Mouse (Mus musculus): Measurements from ENCODE around the gene Gm36028. TPM values are rescaled to one million over a fixed set of nuclear protein-coding genes. Genes with fewer than 3 reads are reported as not detected.

The Gm36028 gene
- polyA plus RNA-seq, 1 experiment from 2014 or later, result 4.9 TPM

GRCm38 (mm10) chr16:37843740-37844139, 17.2 kb downstream of the Gm36028 start:
- WGBS, result 77% methylated on average over 12 of the region's 12 CpGs
- ATAC-seq (ENCODE audit: insufficient number of reproducible peaks, insufficient read depth, low FRiP score, low read depth), result no peak
- H3K9me3 ChIP-seq (ENCODE audit: control insufficient read depth, low read length), result no peaks in the 10 kb centered on the region
- no peaks in the 10 kb centered on the region for H3K36me3 ChIP-seq (ENCODE audit: control insufficient read depth, insufficient read depth, low read length)
- no peak overlapping the region for H3K4me3 ChIP-seq (ENCODE audit: control insufficient read depth in 1 of 2, insufficient read depth in 1 of 2, low read depth in 1 of 2, low read length in 2 of 2)
- no peak overlapping the region for H3K27ac ChIP-seq (replicated peaks in 1 of 2; ENCODE audit: control insufficient read depth in 1 of 2, insufficient read depth in 1 of 2, low read depth in 2 of 2, low read length in 2 of 2)
- no peak overlapping the region for H3K9ac ChIP-seq (ENCODE audit: low read length)
- peaks cover 16 to 22% of the 10 kb centered on the region in 2 experiments for H3K4me1 ChIP-seq (ENCODE audit: control insufficient read depth in 2 of 2, insufficient read depth in 2 of 2, low read length in 2 of 2)
- no peaks in the 10 kb centered on the region for H3K27me3 ChIP-seq (ENCODE audit: control insufficient read depth, insufficient read depth, low read length)
- H3K4me2 ChIP-seq (ENCODE audit: low read length), result no peak overlapping the region

GRCm38 (mm10) chr16:37842439-37842838, 18.5 kb downstream of the Gm36028 start:
- Histone ChIP-seq H3K27me3 (ENCODE audit: control insufficient read depth, insufficient read depth, low read length) (no peaks in the 10 kb centered on the region), H3K9me3 (ENCODE audit: control insufficient read depth, low read length) (no peaks in the 10 kb centered on the region), H3K4me1 (ENCODE audit: control insufficient read depth in 2 of 2, insufficient read depth in 2 of 2, low read length in 2 of 2) (peaks cover 16 to 22% of the 10 kb centered on the region in 2 experiments), H3K27ac (replicated peaks in 1 of 2; ENCODE audit: control insufficient read depth in 1 of 2, insufficient read depth in 1 of 2, low read depth in 2 of 2, low read length in 2 of 2) (no peak overlapping the region), H3K4me3 (ENCODE audit: control insufficient read depth in 1 of 2, insufficient read depth in 1 of 2, low read depth in 1 of 2, low read length in 2 of 2) (no peak overlapping the region), H3K36me3 (ENCODE audit: control insufficient read depth, insufficient read depth, low read length) (no peaks in the 10 kb centered on the region; the same call in 1 of the 2 replicates), H3K4me2 (ENCODE audit: low read length) (no peak overlapping the region), H3K9ac (ENCODE audit: low read length) (no peak overlapping the region)
- WGBS, result 88% methylated on average over 2 of the region's 2 CpGs
- ATAC-seq (ENCODE audit: insufficient number of reproducible peaks, insufficient read depth, low FRiP score, low read depth), result no peak

GRCm38 (mm10) chr16:37837571-37837970, 23.4 kb downstream of the Gm36028 start:
- Histone ChIP-seq H3K4me1 (ENCODE audit: control insufficient read depth in 2 of 2, insufficient read depth in 2 of 2, low read length in 2 of 2) (no peaks in the 10 kb centered on the region), H3K27ac (replicated peaks in 1 of 2; ENCODE audit: control insufficient read depth in 1 of 2, insufficient read depth in 1 of 2, low read depth in 2 of 2, low read length in 2 of 2) (no peak overlapping the region), H3K27me3 (ENCODE audit: control insufficient read depth, insufficient read depth, low read length) (no peaks in the 10 kb centered on the region), H3K4me3 (ENCODE audit: control insufficient read depth in 1 of 2, insufficient read depth in 1 of 2, low read depth in 1 of 2, low read length in 2 of 2) (no peak overlapping the region), H3K9ac (ENCODE audit: low read length) (no peak overlapping the region), H3K9me3 (ENCODE audit: control insufficient read depth, low read length) (no peaks in the 10 kb centered on the region), H3K4me2 (ENCODE audit: low read length) (no peak overlapping the region), H3K36me3 (ENCODE audit: control insufficient read depth, insufficient read depth, low read length) (peaks cover 45% of the 10 kb centered on the region)
- ATAC-seq (ENCODE audit: insufficient number of reproducible peaks, insufficient read depth, low FRiP score, low read depth), result no peak
- 75% methylated on average over 3 of the region's 3 CpGs for WGBS

- H3K9me3 ChIP-seq (ENCODE audit: control insufficient read depth, low read length), result no peaks in the 10 kb centered on the region
- WGBS, result 72% methylated on average over 7 of the region's 7 CpGs
- no peak overlapping the region for H3K27ac ChIP-seq (replicated peaks in 1 of 2; ENCODE audit: control insufficient read depth in 1 of 2, insufficient read depth in 1 of 2, low read depth in 2 of 2, low read length in 2 of 2)
- H3K4me1 ChIP-seq (ENCODE audit: control insufficient read depth in 2 of 2, insufficient read depth in 2 of 2, low read length in 2 of 2), result no peaks in the 10 kb centered on the region
- no peak overlapping the region for H3K4me3 ChIP-seq (ENCODE audit: control insufficient read depth in 1 of 2, insufficient read depth in 1 of 2, low read depth in 1 of 2, low read length in 2 of 2)
- H3K4me2 ChIP-seq (ENCODE audit: low read length), result no peak overlapping the region
- H3K36me3 ChIP-seq (ENCODE audit: control insufficient read depth, insufficient read depth, low read length), result peaks cover 99% of the 10 kb centered on the region
- H3K9ac ChIP-seq (ENCODE audit: low read length), result no peak overlapping the region
- H3K27me3 ChIP-seq (ENCODE audit: control insufficient read depth, insufficient read depth, low read length), result no peaks in the 10 kb centered on the region
- no peak for ATAC-seq (ENCODE audit: insufficient number of reproducible peaks, insufficient read depth, low FRiP score, low read depth)
These were observed 29.9 kb downstream of the Gm36028 start for GRCm38 (mm10) chr16:37831041-37831440.

GRCm38 (mm10) chr16:37826286-37826685, 34.7 kb downstream of the Gm36028 start:
- H3K9ac ChIP-seq (ENCODE audit: low read length), result no peak overlapping the region
- no peak overlapping the region for H3K27ac ChIP-seq (replicated peaks in 1 of 2; ENCODE audit: control insufficient read depth in 1 of 2, insufficient read depth in 1 of 2, low read depth in 2 of 2, low read length in 2 of 2)
- H3K4me2 ChIP-seq (ENCODE audit: low read length), result no peak overlapping the region
- H3K4me1 ChIP-seq (ENCODE audit: control insufficient read depth in 2 of 2, insufficient read depth in 2 of 2, low read length in 2 of 2), result 0 out of 4 replicates have a peak, but pooled peaks cover 0 to 4% of the 10 kb centered on the region in 2 experiments
- no peak for ATAC-seq (ENCODE audit: insufficient number of reproducible peaks, insufficient read depth, low FRiP score, low read depth)
- peaks cover 100% of the 10 kb centered on the region for H3K36me3 ChIP-seq (ENCODE audit: control insufficient read depth, insufficient read depth, low read length)
- no peak overlapping the region for H3K4me3 ChIP-seq (ENCODE audit: control insufficient read depth in 1 of 2, insufficient read depth in 1 of 2, low read depth in 1 of 2, low read length in 2 of 2)
- no peaks in the 10 kb centered on the region for H3K27me3 ChIP-seq (ENCODE audit: control insufficient read depth, insufficient read depth, low read length)
- H3K9me3 ChIP-seq (ENCODE audit: control insufficient read depth, low read length), result no peaks in the 10 kb centered on the region
- 81% methylated on average over 3 of the region's 3 CpGs for WGBS

- no peak overlapping the region for H3K9ac ChIP-seq (ENCODE audit: low read length)
- no peaks in the 10 kb centered on the region for H3K27me3 ChIP-seq (ENCODE audit: control insufficient read depth, insufficient read depth, low read length)
- H3K4me2 ChIP-seq (ENCODE audit: low read length), result no peak overlapping the region
- H3K4me1 ChIP-seq (ENCODE audit: control insufficient read depth in 2 of 2, insufficient read depth in 2 of 2, low read length in 2 of 2), result 0 out of 4 replicates have a peak, but pooled peaks cover 0 to 4% of the 10 kb centered on the region in 2 experiments
- H3K9me3 ChIP-seq (ENCODE audit: control insufficient read depth, low read length), result no peaks in the 10 kb centered on the region
- H3K27ac ChIP-seq (replicated peaks in 1 of 2; ENCODE audit: control insufficient read depth in 1 of 2, insufficient read depth in 1 of 2, low read depth in 2 of 2, low read length in 2 of 2), result no peak overlapping the region
- ATAC-seq (ENCODE audit: insufficient number of reproducible peaks, insufficient read depth, low FRiP score, low read depth), result no peak
- peaks cover 100% of the 10 kb centered on the region for H3K36me3 ChIP-seq (ENCODE audit: control insufficient read depth, insufficient read depth, low read length)
- no peak overlapping the region for H3K4me3 ChIP-seq (ENCODE audit: control insufficient read depth in 1 of 2, insufficient read depth in 1 of 2, low read depth in 1 of 2, low read length in 2 of 2)
- WGBS, result 79% methylated on average over 12 of the region's 12 CpGs
These were observed 36.0 kb downstream of the Gm36028 start for GRCm38 (mm10) chr16:37824778-37825505.

GRCm38 (mm10) chr16:37823949-37824348, 37.0 kb downstream of the Gm36028 start:
- Histone ChIP-seq H3K27me3 (ENCODE audit: control insufficient read depth, insufficient read depth, low read length) (no peaks in the 10 kb centered on the region), H3K9me3 (ENCODE audit: control insufficient read depth, low read length) (no peaks in the 10 kb centered on the region), H3K27ac (replicated peaks in 1 of 2; ENCODE audit: control insufficient read depth in 1 of 2, insufficient read depth in 1 of 2, low read depth in 2 of 2, low read length in 2 of 2) (no peak overlapping the region), H3K4me2 (ENCODE audit: low read length) (no peak overlapping the region), H3K36me3 (ENCODE audit: control insufficient read depth, insufficient read depth, low read length) (peaks cover 99% of the 10 kb centered on the region), H3K4me1 (ENCODE audit: control insufficient read depth in 2 of 2, insufficient read depth in 2 of 2, low read length in 2 of 2) (0 out of 4 replicates have a peak, but pooled peaks cover 0 to 4% of the 10 kb centered on the region in 2 experiments), H3K9ac (ENCODE audit: low read length) (no peak overlapping the region), H3K4me3 (ENCODE audit: control insufficient read depth in 1 of 2, insufficient read depth in 1 of 2, low read depth in 1 of 2, low read length in 2 of 2) (no peak overlapping the region)
- 51% methylated on average over 5 of the region's 5 CpGs for WGBS
- no peak for ATAC-seq (ENCODE audit: insufficient number of reproducible peaks, insufficient read depth, low FRiP score, low read depth)

GRCm38 (mm10) chr16:37817986-37818385, 43.0 kb downstream of the Gm36028 start:
- Histone ChIP-seq H3K9ac (ENCODE audit: low read length) (no peak overlapping the region), H3K27ac (replicated peaks in 1 of 2; ENCODE audit: control insufficient read depth in 1 of 2, insufficient read depth in 1 of 2, low read depth in 2 of 2, low read length in 2 of 2) (no peak overlapping the region), H3K27me3 (ENCODE audit: control insufficient read depth, insufficient read depth, low read length) (no peaks in the 10 kb centered on the region), H3K9me3 (ENCODE audit: control insufficient read depth, low read length) (no peaks in the 10 kb centered on the region), H3K4me1 (ENCODE audit: control insufficient read depth in 2 of 2, insufficient read depth in 2 of 2, low read length in 2 of 2) (peaks cover 3 to 15% of the 10 kb centered on the region in 2 experiments), H3K4me3 (ENCODE audit: control insufficient read depth in 1 of 2, insufficient read depth in 1 of 2, low read depth in 1 of 2, low read length in 2 of 2) (no peak overlapping the region), H3K36me3 (ENCODE audit: control insufficient read depth, insufficient read depth, low read length) (peaks cover 82% of the 10 kb centered on the region), H3K4me2 (ENCODE audit: low read length) (no peak overlapping the region)
- 86% methylated on average over 4 of the region's 4 CpGs for WGBS
- ATAC-seq (ENCODE audit: insufficient number of reproducible peaks, insufficient read depth, low FRiP score, low read depth), result no peak

All from heart, embryonic 14.5 days (tissue).